Mouse (Mus musculus): ENCODE measurements around the gene St6galnac3.

The St6galnac3 gene

GRCm38 (mm10) chr3:153238381-153238780, 486.6 kb downstream of the St6galnac3 start:
- DNase-seq (ENCODE audit: extremely low spot score, low spot score), result no peak

DNA sequence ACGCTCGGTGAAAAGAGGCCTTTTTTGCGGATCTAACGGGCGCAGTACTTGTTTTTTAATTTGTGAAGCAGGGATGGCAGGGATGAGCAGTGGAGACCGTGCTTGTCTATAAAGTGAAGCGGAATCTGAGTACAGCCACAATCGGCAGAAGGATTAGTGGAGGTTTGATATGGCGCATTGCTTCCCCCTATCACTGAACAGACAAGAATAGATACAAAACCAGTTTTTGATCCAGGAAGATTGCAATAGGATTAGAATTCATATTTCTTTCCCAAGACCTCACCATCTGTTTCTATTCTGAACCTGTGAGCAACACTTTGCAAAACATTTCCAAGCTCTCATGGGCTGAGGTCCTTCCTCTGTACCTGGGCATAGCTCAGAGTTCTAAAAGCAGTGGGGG, 488.7 kb downstream of the St6galnac3 start:
- no peak for DNase-seq (ENCODE audit: extremely low spot score, low spot score)

DNA sequence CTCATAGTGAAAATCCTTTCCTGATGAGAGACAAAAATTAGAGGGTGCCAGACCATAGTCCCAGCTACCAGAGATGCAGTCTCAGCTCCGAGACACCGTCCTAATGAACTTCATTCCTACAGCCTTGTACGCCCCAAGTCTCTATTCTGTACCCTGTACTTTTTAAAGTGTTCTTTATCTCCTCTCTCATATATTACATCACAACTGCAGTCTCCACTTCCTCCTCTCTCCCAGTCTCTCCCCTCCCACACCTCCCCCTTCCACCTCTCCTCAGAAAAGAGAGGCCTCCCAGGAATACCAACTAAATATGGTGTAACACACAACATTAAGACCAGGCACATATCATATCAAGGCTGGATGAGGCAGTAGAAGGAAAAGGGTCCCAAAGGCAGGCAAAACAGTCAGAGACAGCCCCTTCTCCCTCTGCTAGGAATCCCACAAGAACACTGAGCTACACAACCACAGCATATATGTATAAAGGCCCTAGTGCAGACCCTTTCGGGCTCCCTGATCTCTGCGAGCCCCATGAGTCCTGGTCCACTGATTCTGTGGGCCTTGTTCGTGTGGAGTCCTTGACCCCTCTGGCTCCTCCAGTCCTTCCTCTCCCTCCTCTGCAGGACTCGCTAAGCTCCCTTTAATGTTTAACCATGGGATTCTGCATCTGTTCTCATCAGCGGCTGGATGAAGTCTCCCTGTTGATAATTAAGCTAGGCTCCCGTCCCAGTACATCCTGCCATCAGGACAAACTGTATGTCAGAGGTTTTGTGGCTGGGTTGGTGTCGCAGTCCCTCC, 502.2 kb downstream of the St6galnac3 start:
- no peak for DNase-seq (ENCODE audit: extremely low spot score, low spot score)

- DNase-seq (ENCODE audit: extremely low spot score, low spot score), result no peak
Observed at GRCm38 (mm10) chr3:153219391-153219790, 505.6 kb downstream of the St6galnac3 start.

DNA sequence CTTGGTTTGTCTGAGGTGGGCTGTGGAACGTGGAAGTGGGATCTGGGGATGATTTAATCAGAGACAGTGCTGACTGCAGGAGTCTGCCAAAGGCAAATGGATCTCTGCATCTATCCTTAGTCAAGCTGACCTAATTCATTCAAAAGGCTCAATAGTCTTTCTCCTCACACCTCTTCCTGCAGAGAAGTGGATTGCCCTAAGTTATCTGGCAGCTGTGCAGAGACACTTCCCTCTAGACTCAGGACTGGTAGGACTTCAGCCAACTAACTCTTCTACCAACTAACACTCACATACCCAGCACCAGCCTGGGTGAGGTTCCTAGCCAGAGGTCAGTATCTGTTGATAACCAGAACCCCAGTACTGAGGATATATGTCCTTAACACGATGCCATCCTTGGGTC, 516.8 kb downstream of the St6galnac3 start:
- no peak for DNase-seq (ENCODE audit: extremely low spot score, low spot score)

- DNase-seq (ENCODE audit: extremely low spot score, low spot score), result no peak
Observed at GRCm38 (mm10) chr3:153204046-153204445, 520.9 kb downstream of the St6galnac3 start.

DNA sequence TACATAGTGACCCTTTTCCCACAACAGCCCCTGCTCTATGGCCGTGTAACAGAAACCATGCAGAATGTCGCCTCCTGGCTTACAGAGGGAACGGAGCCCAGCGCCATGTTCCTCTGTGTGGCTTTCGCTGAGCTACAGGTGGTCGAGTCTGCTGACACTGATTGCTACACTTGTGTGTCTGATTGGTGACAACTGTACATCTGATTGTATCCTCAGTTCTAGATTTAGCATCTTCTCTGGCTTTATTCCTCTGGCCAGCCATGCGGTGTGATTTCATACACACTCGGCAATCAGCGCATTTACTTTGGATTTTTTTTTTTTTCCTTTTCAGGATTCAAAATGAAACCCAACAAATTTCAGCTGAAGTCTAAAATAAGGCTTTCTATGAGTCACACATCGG, 523.1 kb downstream of the St6galnac3 start:
- no peak for DNase-seq (ENCODE audit: extremely low spot score, low spot score)

- DNase-seq (ENCODE audit: extremely low spot score, low spot score), result no peak
Observed at GRCm38 (mm10) chr3:153200801-153201200, 524.2 kb downstream of the St6galnac3 start.

GRCm38 (mm10) chr3:153200076-153200475, 524.9 kb downstream of the St6galnac3 start:
- no peak for DNase-seq (ENCODE audit: extremely low spot score, low spot score)

DNA sequence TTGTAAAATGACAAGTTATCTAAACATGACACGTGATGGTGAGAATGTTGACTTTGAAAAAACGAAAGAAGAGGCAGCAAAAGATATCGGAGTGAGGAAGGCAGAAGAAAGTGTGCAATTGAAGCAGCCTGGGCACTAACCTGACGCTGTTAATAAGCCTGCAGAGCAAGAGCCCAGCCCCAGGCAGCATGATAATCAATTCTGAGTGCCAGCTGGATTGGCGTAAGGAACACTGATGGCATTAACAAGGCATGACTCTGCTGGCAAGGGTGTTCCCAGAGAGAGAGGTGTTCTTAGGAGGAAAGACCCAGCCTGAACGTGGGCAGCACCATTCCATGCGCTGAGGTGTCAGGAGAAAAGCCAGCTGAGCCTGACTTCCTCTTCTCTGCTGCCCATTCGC, 525.7 kb downstream of the St6galnac3 start:
- no peak for DNase-seq (ENCODE audit: extremely low spot score, low spot score)

GRCm38 (mm10) chr3:153198514-153198913, 526.5 kb downstream of the St6galnac3 start:
- no peak for DNase-seq (ENCODE audit: extremely low spot score, low spot score)

- DNase-seq (ENCODE audit: extremely low spot score, low spot score), result no peak
Observed at GRCm38 (mm10) chr3:153193025-153193424, 531.9 kb downstream of the St6galnac3 start.

GRCm38 (mm10) chr3:153190742-153191141, 534.2 kb downstream of the St6galnac3 start:
- DNase-seq (ENCODE audit: extremely low spot score, low spot score), result no peak

DNA sequence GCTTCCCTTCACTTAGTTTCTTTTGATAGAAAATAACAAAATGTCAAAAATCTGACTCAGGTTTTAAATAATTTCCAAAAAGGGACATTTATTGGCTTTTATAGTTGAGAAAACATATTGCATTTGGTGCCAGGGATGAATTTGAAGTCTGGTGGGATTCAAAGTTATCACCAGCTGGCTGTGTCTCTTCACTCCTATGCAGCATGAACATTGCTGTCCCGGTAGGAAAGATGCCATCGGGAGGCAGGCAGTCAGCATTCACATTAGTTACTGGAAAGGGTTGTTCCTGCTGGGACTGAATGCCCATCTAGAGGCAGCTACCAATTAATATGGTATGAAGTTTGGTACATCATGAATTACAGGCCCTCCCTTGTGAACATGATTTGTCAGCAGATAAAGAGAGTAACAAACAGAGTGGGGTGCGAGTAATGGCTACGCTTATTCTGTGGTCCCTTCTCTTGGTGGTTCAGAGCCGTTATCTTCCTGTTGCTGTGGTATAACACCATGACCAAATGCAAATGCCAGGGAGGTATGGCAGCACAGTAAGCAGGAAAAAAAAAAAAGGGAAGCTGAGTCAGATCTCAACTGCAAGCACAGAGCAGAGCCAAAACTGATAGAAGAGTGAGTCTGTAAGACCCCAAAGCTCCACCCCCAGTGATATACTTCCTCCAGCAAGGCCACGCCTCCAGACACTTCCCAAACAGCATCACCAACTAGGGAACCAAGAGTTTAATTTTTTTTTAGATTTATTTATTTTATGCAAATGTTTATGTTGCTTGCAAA, 535.1 kb downstream of the St6galnac3 start:
- no peak for DNase-seq (ENCODE audit: extremely low spot score, low spot score)

GRCm38 (mm10) chr3:153188224-153188623, 536.8 kb downstream of the St6galnac3 start:
- DNase-seq (ENCODE audit: extremely low spot score, low spot score), result no peak

DNA sequence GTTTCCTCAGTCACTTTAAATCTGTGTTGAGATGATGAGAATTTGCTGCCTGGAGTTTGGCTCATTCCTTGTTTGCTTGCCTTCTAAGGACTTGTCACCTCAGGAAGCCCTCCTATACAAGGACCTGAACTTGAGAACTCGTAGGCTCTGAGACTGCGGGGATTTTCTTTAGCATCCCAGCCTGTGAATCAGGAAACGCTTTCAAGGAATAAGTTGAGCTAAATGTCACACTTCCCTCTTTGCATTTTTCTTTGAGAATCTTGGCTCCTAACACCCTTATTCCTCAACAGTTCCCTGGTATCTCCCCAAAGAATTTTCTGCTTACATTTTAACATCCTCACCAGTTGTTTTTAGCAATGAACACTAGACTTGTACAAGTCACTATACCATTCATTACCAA, 539.9 kb downstream of the St6galnac3 start:
- DNase-seq (ENCODE audit: extremely low spot score, low spot score), result no peak

- peak; percentile 34 for DNase-seq (ENCODE audit: extremely low spot score, low spot score)
Observed at GRCm38 (mm10) chr3:153181242-153181641, 543.7 kb downstream of the St6galnac3 start.

- no peak for DNase-seq (ENCODE audit: extremely low spot score, low spot score)
Observed at GRCm38 (mm10) chr3:153176749-153177148, 548.2 kb downstream of the St6galnac3 start.

DNA sequence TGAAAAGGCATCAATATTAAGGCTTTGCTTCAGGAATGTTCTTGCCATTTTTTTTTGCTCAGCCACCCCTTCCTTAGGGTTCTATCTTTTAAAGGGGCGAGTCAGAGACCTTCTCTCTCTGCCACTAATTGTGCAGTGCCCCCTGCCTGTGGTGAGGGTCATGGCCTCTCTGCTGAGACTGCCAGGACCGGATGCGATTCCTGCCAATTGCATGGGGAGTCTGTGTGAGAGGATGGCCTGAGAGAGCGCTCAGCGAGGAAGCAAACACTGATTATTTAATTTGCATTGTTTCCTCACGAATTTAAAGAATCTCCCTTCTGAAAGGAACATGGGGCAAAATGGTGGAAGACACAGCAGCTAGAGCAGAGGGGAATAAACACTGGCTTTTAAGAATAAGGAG, 548.6 kb downstream of the St6galnac3 start:
- DNase-seq (ENCODE audit: extremely low spot score, low spot score), result no peak

GRCm38 (mm10) chr3:153174336-153175033, 550.5 kb downstream of the St6galnac3 start:
- no peak for DNase-seq (ENCODE audit: extremely low spot score, low spot score)

- DNase-seq (ENCODE audit: extremely low spot score, low spot score), result no peak
Observed at GRCm38 (mm10) chr3:153173567-153173966, 551.4 kb downstream of the St6galnac3 start.

- DNase-seq (ENCODE audit: extremely low spot score, low spot score), result no peak
Observed at GRCm38 (mm10) chr3:153170146-153170545, 554.8 kb downstream of the St6galnac3 start.

All from neural tube, embryonic 10.5 days (tissue).